Mouse (Mus musculus): Measurements from ENCODE around the gene Ttbk1. TPM values are rescaled to one million over a fixed set of nuclear protein-coding genes. Genes with fewer than 3 reads are reported as not detected.

Gene Ttbk1
- polyA plus RNA-seq, 1 experiment from 2014 or later: not detected

- Histone ChIP-seq H3K36me3 (ENCODE audit: inconsistent target) (no peaks in the 10 kb centered on the region), H3K27ac (no peak overlapping the region), H3K4me3 (ENCODE audit: inconsistent target) (no peak overlapping the region), H3K79me2 (ENCODE audit: inconsistent target) (no peaks in the 10 kb centered on the region)
- WGBS (ENCODE audit: missing documents): 1% methylated on average over 33 of the region's 33 CpGs
These were observed 32.3 kb downstream of the Ttbk1 start for GRCm38 (mm10) chr17:46455110-46455691.

GRCm38 (mm10) chr17:46454539-46454938 is 32.9 kb downstream of the Ttbk1 start:
- Histone ChIP-seq H3K79me2 (ENCODE audit: inconsistent target) (no peaks in the 10 kb centered on the region), H3K27ac (no peak overlapping the region), H3K4me3 (ENCODE audit: inconsistent target) (no peak overlapping the region), H3K36me3 (ENCODE audit: inconsistent target) (no peaks in the 10 kb centered on the region)
- WGBS (ENCODE audit: missing documents): 5% methylated on average over 9 of the region's 9 CpGs

- WGBS (ENCODE audit: missing documents): 5% methylated on average over 26 of the region's 26 CpGs
These were observed 33.5 kb downstream of the Ttbk1 start for GRCm38 (mm10) chr17:46453970-46454411.

GRCm38 (mm10) chr17:46453302-46453948 is 34.0 kb downstream of the Ttbk1 start:
- Histone ChIP-seq H3K27ac (no peak overlapping the region), H3K79me2 (ENCODE audit: inconsistent target) (no peaks in the 10 kb centered on the region), H3K36me3 (ENCODE audit: inconsistent target) (no peaks in the 10 kb centered on the region), H3K4me3 (ENCODE audit: inconsistent target) (no peak overlapping the region)
- WGBS (ENCODE audit: missing documents): 11% methylated on average over 13 of the region's 13 CpGs

More at GRCm38 (mm10) chr17:46453970-46454411, 33.5 kb downstream of the Ttbk1 start:
- Histone ChIP-seq H3K27ac (no peak overlapping the region), H3K79me2 (ENCODE audit: inconsistent target) (no peaks in the 10 kb centered on the region), H3K4me3 (ENCODE audit: inconsistent target) (no peak overlapping the region), H3K36me3 (ENCODE audit: inconsistent target) (no peaks in the 10 kb centered on the region)

DNA sequence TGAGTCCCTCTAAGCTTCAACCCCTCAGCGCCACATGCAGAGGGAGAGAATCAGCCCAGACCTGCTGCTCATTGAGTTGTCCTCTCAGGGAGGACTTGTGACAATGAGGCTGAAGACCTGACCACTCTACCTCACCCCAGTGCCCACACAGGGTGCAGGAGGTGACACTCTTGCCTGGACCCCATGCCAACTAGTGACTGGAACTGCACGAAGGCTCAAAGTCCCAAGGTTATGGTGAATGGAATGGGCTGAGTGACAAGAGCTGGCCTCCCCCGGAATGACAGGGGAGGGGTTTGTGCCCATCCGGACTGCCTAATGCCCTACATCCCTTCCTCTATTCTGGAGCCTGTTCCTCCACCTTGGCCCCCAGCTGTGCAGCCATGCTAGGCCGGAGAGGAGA is 34.8 kb downstream of the Ttbk1 start:
- H3K27ac ChIP-seq: no peak overlapping the region
- no peaks in the 10 kb centered on the region for H3K36me3 ChIP-seq (ENCODE audit: inconsistent target)
- WGBS (ENCODE audit: missing documents): 66% methylated on average over 5 of the region's 5 CpGs
- H3K79me2 ChIP-seq (ENCODE audit: inconsistent target): no peaks in the 10 kb centered on the region
- H3K4me3 ChIP-seq (ENCODE audit: inconsistent target): no peak overlapping the region

GRCm38 (mm10) chr17:46446264-46446663 is 41.2 kb downstream of the Ttbk1 start:
- WGBS (ENCODE audit: missing documents): 92% methylated on average over 16 of the region's 16 CpGs
- no peaks in the 10 kb centered on the region for H3K36me3 ChIP-seq (ENCODE audit: inconsistent target)

DNA sequence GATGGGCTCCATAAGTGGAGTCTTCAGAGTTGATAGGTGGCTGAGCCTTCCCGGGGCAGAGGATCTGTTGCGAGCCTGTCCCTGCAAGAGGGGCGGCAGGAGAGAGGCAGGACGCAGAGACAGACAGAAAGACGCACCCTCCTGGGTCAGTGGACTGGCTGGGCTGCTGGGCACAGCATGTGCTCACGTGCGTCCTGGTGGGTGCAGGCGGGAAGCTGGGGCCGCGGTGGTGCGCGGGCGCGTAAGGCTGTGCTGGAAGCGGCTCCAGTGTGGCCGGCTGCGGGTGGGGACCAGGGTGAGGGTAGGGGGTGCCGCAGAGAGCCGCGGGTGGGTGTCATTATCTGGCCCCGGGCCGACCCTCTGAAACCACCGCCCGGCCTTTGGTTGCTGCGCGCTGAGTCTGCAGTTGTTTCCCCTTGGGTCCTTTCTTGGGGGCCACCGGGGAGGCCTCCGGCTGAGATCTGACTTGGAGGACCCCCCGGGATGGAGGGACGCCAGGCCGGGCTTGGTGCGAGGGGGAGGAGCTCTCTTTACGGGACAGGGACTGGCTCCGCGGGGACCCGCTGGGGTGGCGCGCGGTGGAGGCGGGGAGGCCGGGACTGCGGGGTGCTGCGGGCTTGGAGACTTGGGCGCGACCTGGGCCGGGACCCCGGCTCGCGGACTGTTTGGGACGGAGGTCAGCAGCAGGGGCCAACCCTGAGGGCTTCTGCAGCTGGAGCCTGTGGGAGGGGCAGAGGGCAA is 42.5 kb downstream of the Ttbk1 start:
- 6% methylated on average over 42 of the region's 50 CpGs for WGBS (ENCODE audit: missing documents)
- no peak overlapping the region for H3K27ac ChIP-seq
- no peak overlapping the region for H3K4me3 ChIP-seq (ENCODE audit: inconsistent target)
- H3K36me3 ChIP-seq (ENCODE audit: inconsistent target): no peaks in the 10 kb centered on the region
- H3K79me2 ChIP-seq (ENCODE audit: inconsistent target): no peaks in the 10 kb centered on the region

More at GRCm38 (mm10) chr17:46446264-46446663, 41.2 kb downstream of the Ttbk1 start:
- Histone ChIP-seq H3K27ac (no peak overlapping the region), H3K4me3 (ENCODE audit: inconsistent target) (no peak overlapping the region), H3K79me2 (ENCODE audit: inconsistent target) (no peaks in the 10 kb centered on the region)

DNA sequence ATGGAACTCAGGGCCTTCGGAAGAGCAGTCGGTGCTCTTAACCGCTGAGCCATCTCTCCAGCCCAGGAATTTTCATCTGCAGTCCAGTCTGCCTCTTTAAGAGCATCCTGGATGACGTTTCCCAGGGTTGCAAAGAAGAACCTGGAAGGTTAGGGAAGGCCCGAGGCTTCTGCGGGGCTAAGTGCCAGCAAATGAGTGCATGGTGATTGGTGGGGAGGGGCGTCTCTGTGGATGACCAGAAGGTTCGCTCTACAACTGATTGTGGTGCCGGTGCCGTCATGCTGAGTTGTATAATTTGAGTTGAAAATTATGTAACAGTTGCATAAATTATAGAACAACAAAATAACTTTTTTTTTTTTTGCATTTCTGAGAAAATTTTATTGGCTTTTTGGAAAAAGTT is 48.3 kb downstream of the Ttbk1 start:
- Histone ChIP-seq H3K36me3 (ENCODE audit: inconsistent target) (no peaks in the 10 kb centered on the region), H3K79me2 (ENCODE audit: inconsistent target) (no peaks in the 10 kb centered on the region), H3K27ac (no peak overlapping the region), H3K4me3 (ENCODE audit: inconsistent target) (no peak overlapping the region)
- 85% methylated on average over 8 of the region's 10 CpGs for WGBS (ENCODE audit: missing documents)

DNA sequence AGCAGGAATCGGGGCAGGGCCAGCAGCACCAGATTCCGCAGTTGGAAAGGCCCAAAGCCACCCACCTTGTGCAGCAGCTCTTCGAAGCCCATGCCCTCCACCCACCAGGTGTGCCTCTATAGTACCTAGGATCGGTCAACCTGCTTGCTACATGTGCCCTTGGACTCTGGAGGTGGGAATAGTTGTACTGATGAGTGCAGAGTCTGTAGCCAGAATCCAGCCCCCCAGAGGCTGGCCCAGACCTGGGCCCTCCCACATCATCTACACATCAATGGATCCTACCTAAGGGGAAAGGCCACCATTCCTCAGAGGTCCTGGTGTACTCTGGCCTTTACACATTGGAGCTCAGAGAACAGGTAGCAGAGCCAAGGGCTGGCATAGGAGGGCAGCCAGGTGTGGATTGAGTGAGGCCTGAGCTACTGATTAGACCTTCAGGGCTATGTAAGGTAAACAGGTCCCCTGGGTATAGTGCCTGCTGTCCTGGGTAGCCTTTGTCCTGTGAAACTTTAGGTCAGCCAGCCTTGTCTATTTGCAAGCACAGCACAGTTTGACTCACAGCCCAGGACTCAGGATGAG is 49.1 kb downstream of the Ttbk1 start, which contains the start of gene Slc22a7:
Slc22a7 (minus strand) TSS at position 160 of the 576 bp plus-strand sequence.
- 100% methylated on average over 4 of the region's 4 CpGs for WGBS (ENCODE audit: missing documents)
- H3K27ac ChIP-seq: no peak within 1 kb of the TSS
- no peaks in the 10 kb centered on the region for H3K79me2 ChIP-seq (ENCODE audit: inconsistent target)
- H3K4me3 ChIP-seq (ENCODE audit: inconsistent target): no peak within 1 kb of the TSS
- no peaks in the 10 kb centered on the region for H3K36me3 ChIP-seq (ENCODE audit: inconsistent target)

DNA sequence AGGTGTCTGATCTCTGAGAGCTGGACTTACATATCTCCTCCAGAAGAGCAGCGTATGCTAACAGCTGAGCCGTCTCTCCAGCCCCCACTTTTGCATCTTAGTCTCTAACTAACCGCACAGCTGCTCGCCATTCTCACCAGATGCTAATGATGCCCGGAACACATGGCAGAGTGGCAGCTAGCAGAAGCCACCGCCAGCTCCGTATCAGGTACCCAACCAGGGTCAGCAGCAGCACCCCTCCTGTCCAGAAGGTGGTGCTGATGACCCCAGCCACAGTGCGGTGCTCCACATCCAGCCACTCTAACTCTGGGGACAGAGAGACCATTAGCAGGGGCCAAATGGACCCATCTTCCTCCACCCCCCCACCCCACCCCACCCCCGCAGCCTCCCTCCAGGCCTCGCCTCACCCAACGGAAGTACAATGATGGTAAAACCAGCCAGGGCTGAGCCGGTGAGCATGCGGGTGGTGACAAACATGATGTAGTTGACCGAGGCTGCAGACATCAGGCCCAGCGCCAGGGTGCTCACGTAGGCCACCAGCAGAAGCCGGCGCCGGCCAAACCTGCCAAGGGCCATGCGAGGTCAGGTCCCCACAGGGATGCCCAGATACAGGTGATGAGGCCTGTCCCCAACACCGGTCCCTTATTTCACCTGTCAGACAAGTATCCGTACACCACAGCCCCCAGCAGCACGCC is 50.7 kb downstream of the Ttbk1 start:
- no peaks in the 10 kb centered on the region for H3K79me2 ChIP-seq (ENCODE audit: inconsistent target)
- H3K4me3 ChIP-seq (ENCODE audit: inconsistent target): no peak overlapping the region
- WGBS (ENCODE audit: missing documents): 28% methylated on average over 23 of the region's 23 CpGs
- no peaks in the 10 kb centered on the region for H3K36me3 ChIP-seq (ENCODE audit: inconsistent target)
- no peak overlapping the region for H3K27ac ChIP-seq

DNA sequence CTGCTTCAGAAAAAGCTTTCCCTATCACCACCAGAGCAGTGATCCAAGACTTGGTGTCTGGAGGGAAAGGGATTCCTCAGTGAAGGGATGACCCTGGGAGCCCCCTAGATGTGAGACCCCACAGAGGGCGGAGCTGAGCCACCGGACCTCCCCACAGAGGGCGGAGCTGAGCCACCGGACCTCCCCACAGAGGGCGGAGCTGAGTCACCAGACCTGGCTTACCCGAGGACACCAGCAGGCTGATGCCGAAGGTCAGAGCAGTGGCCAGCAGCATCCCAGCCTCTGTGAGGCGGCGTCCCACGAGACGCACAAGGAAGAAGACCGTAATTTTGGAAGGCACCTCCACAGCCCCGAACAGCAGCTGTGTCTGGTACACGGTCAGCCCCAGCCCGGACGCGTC is 53.8 kb downstream of the Ttbk1 start:
- Histone ChIP-seq H3K79me2 (ENCODE audit: inconsistent target) (no peaks in the 10 kb centered on the region), H3K36me3 (ENCODE audit: inconsistent target) (no peaks in the 10 kb centered on the region), H3K4me3 (ENCODE audit: inconsistent target) (no peak overlapping the region), H3K27ac (no peak overlapping the region)
- 18% methylated on average over 17 of the region's 17 CpGs for WGBS (ENCODE audit: missing documents)

- H3K27ac ChIP-seq: no peak within 1 kb of the TSS
- WGBS (ENCODE audit: missing documents): 15% methylated on average over 18 of the region's 18 CpGs
These were observed 58.6 kb downstream of the Ttbk1 start, which contains the start of gene Crip3 for GRCm38 (mm10) chr17:46428761-46429414. TSS of gene Crip3 (plus strand) at chr17:46428926.

GRCm38 (mm10) chr17:46426496-46426895 is 61.0 kb downstream of the Ttbk1 start:
- no peak overlapping the region for H3K27ac ChIP-seq
- no peak overlapping the region for H3K4me3 ChIP-seq (ENCODE audit: inconsistent target)
- H3K36me3 ChIP-seq (ENCODE audit: inconsistent target): no peaks in the 10 kb centered on the region
- no peaks in the 10 kb centered on the region for H3K79me2 ChIP-seq (ENCODE audit: inconsistent target)

More at GRCm38 (mm10) chr17:46428761-46429414, 58.6 kb downstream of the Ttbk1 start, which contains the start of gene Crip3:
- no peaks in the 10 kb centered on the region for H3K36me3 ChIP-seq (ENCODE audit: inconsistent target)
- H3K4me3 ChIP-seq (ENCODE audit: inconsistent target): no peak within 1 kb of the TSS
- no peaks in the 10 kb centered on the region for H3K79me2 ChIP-seq (ENCODE audit: inconsistent target)

DNA sequence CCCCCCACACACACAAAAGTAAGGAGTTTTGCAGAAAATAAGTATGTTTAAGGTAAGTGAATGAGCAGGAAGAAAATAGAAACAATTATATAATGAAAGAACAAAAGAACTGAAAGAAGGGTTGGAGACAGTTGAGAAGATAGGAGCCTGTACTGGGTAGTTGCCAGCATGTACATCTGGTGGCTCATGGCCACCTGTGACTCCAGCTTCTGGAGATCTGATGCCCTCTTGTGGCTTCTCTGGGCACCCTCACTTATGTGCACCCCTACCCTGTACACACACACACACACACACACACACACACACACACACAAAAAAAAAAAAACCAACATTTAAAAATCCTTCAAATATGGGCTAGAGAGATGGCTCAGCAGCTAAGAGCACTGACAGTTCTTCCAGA is 67.8 kb downstream of the Ttbk1 start:
- Histone ChIP-seq H3K27ac (no peak overlapping the region), H3K4me3 (ENCODE audit: inconsistent target) (no peak overlapping the region), H3K79me2 (ENCODE audit: inconsistent target) (no peaks in the 10 kb centered on the region), H3K36me3 (ENCODE audit: inconsistent target) (no peaks in the 10 kb centered on the region)
